Mouse (Mus musculus) C2C12 (cell line): Measurements from ENCODE around the gene Kdm6b. TPM values are rescaled to one million over a fixed set of nuclear protein-coding genes. Genes with fewer than 3 reads are reported as not detected.

Source experiments
- H3K27me3 ChIP-seq: one replicate; pipeline ENCODE4 v1.6.1; 2011; ENCODE audit not compliant: control insufficient read depth, insufficient read depth, insufficient read length
- H3K36me3 ChIP-seq: one replicate; pipeline ENCODE4 v1.6.1; 2011; ENCODE audit not compliant: control insufficient read depth, insufficient read depth
- H3K4me3 ChIP-seq: one replicate; pipeline ENCODE4 v1.5.1; 2011; ENCODE audit warnings: mild to moderate bottlenecking, control low read depth; ENCODE audit not compliant: poor library complexity, insufficient read depth, severe bottlenecking
- H3K79me2 ChIP-seq: one replicate; pipeline ENCODE4 v1.6.1; 2011; ENCODE audit not compliant: control insufficient read depth, insufficient read depth
- H3K79me3 ChIP-seq: one replicate; pipeline ENCODE4 v1.6.1; 2011; ENCODE audit warnings: low read depth, control low read depth
- H3ac ChIP-seq: one replicate; pipeline ENCODE3; 2011; ENCODE audit warnings: low read depth; ENCODE audit not compliant: control insufficient read depth, insufficient read length
- CEBPB ChIP-seq: IDR thresholded peaks from one replicate; pipeline ENCODE4 v1.6.1; 2011; ENCODE audit warnings: low read depth, mild to moderate bottlenecking, control low read depth, moderate library complexity
- CTCF ChIP-seq: IDR thresholded peaks from one replicate; pipeline ENCODE4 v1.5.1; 2011; ENCODE audit not compliant: control insufficient read depth, insufficient read depth, insufficient read length
- FOSL1 ChIP-seq: IDR thresholded peaks from one replicate; pipeline ENCODE4 v1.8.0; 2011; ENCODE audit warnings: mild to moderate bottlenecking, low read length; ENCODE audit not compliant: poor library complexity, insufficient read depth, severe bottlenecking
- MAX ChIP-seq: IDR thresholded peaks from one replicate; pipeline ENCODE4 v1.6.1; 2011; ENCODE audit warnings: mild to moderate bottlenecking, control low read depth
- MYOD1 ChIP-seq: IDR thresholded peaks from one replicate; pipeline ENCODE4 v1.6.1; 2011; ENCODE audit warnings: low read depth; ENCODE audit not compliant: control insufficient read depth, insufficient read length
- MYOG ChIP-seq: IDR thresholded peaks from one replicate; pipeline ENCODE4 v1.6.1; 2011; ENCODE audit not compliant: control insufficient read depth, insufficient read length; ENCODE audit errors: extremely low read depth
- USF1 ChIP-seq: IDR thresholded peaks from one replicate; pipeline ENCODE4 v1.6.1; 2011; ENCODE audit warnings: low read depth, mild to moderate bottlenecking, control low read depth, moderate library complexity
- polyA plus RNA-seq: library from polyadenylated mRNA; unstranded; fragments of >200 nt; fragmentation: generic; extraction: Trizol; gene quantifications from one replicate; pipeline ENCODE4 v1.2.1, GENCODE M21; 2012; ENCODE audit warnings: missing spikeins

The Kdm6b gene
- polyA plus RNA-seq, 1 experiment = 9.0 TPM

- peaks cover 33% of the 10 kb centered on the region for H3K36me3 ChIP-seq
Measured at GRCm38 (mm10) chr11:69398486-69399200, 14.8 kb downstream of the Kdm6b start.

DNA sequence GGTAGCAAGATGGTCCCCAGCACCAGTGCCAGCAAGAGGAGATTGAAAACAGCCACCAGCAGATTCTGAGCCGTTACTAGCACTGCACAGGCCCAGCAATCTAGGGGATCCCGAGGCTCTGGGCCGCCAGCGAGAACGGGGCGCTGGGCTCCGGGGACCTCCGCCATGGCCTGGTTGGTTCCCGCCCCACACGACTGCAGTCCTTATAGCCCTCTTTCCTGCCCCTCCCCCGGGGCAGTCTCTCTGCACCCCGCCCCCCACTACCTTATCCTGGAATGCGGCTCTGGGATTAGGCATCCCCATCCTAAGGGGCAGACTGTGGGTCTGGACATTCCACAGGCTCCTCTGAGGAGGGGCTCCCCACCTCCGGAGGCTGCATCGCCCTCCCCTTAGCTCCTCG, 15.4 kb downstream of the Kdm6b start, which contains the start of gene Tmem88:
Tmem88 (minus strand) TSS at position 176 of the 400 bp plus-strand sequence.
- H3K79me2 ChIP-seq = peaks cover 26% of the 10 kb centered on the region
- TF ChIP-seq USF1 (no peak), CTCF (no peak), CEBPB (no peak), MAX (no peak), MYOG (no peak), MYOD1 (no peak), FOSL1 (no peak)
- H3K27me3 ChIP-seq = no peaks in the 10 kb centered on the region
- peaks cover 4% of the 10 kb centered on the region for H3K79me3 ChIP-seq
- H3K4me3 ChIP-seq = no peak within 1 kb of the TSS
- peaks cover 29% of the 10 kb centered on the region for H3K36me3 ChIP-seq
- H3ac ChIP-seq = no peak within 1 kb of the TSS

More at GRCm38 (mm10) chr11:69398486-69399200, 14.8 kb downstream of the Kdm6b start:
- no peak overlapping the region for H3ac ChIP-seq
- TF ChIP-seq CEBPB = no peak
- TF ChIP-seq CTCF = no peak
- no peak for TF ChIP-seq MAX
- no peak for TF ChIP-seq MYOG
- TF ChIP-seq FOSL1 = no peak
- no peak for TF ChIP-seq USF1
- TF ChIP-seq MYOD1 = no peak
- H3K79me2 ChIP-seq = peaks cover 24% of the 10 kb centered on the region
- peaks cover 4% of the 10 kb centered on the region for H3K79me3 ChIP-seq
- H3K4me3 ChIP-seq = no peak overlapping the region
- no peaks in the 10 kb centered on the region for H3K27me3 ChIP-seq

GRCm38 (mm10) chr11:69397581-69398057, 15.9 kb downstream of the Kdm6b start:
- TF ChIP-seq MAX (no peak), MYOD1 (no peak), MYOG (no peak), FOSL1 (no peak), CEBPB (no peak), USF1 (no peak), CTCF (no peak)
- H3ac ChIP-seq = no peak overlapping the region
- no peaks in the 10 kb centered on the region for H3K27me3 ChIP-seq
- peaks cover 4% of the 10 kb centered on the region for H3K79me3 ChIP-seq
- H3K79me2 ChIP-seq = peaks cover 26% of the 10 kb centered on the region
- H3K4me3 ChIP-seq = no peak overlapping the region
- H3K36me3 ChIP-seq = peaks cover 29% of the 10 kb centered on the region

GRCm38 (mm10) chr11:69396772-69397171, 16.7 kb downstream of the Kdm6b start:
- Histone ChIP-seq H3K79me2 (peaks cover 26% of the 10 kb centered on the region), H3K79me3 (peaks cover 4% of the 10 kb centered on the region), H3K36me3 (peaks cover 21% of the 10 kb centered on the region), H3K4me3 (peak overlapping the region; percentile 92), H3ac (peak overlapping the region; percentile 78), H3K27me3 (no peaks in the 10 kb centered on the region)
- TF ChIP-seq USF1 (no peak), CTCF (no peak), FOSL1 (no peak), MYOD1 (no peak), CEBPB (no peak), MAX (no peak), MYOG (no peak)

DNA sequence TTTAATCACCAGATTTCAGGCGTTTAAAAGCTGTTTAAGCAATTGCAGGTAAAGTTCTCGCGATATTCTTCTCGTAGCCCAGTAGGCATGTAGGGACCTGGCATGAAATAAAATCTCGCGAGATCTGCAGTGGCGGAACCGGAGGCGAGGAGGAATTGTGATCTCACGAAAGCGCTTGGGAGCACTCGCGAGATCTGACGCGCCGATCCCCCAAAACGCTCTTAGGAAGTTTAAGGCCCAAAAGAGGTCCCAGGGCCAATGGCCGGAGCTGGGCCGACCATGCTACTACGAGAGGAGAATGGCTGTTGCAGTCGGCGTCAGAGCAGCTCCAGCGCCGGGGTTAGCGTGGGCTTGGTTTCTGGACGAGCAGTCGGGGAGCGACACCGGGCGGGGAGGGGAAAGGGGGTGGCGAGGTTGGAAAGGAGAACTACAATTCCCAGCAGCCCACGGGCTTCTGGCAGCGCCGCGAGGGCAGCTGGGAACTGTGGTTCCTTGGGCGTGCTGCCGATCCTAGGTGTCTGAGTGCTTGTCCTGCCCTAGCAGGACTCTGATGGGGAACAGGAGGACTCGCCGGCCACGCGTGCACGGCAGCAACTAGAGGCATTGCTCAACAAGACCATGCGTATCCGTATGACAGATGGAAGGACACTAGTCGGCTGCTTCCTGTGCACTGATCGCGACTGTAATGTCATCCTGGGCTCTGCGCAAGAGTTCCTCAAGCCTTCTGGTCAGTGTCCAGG, 17.7 kb downstream of the Kdm6b start:
- Histone ChIP-seq H3K79me2 (peaks cover 26% of the 10 kb centered on the region), H3K27me3 (no peaks in the 10 kb centered on the region), H3K4me3 (peak overlapping the region; percentile 92), H3ac (peak overlapping the region; percentile 97), H3K79me3 (peaks cover 4% of the 10 kb centered on the region), H3K36me3 (peaks cover 11% of the 10 kb centered on the region)
- TF ChIP-seq CTCF (no peak), USF1 (no peak), CEBPB (peak; percentile 37), MYOG (no peak), FOSL1 (no peak), MYOD1 (no peak), MAX (peak; percentile 66)
